Mouse (Mus musculus) leukemia stem cell, adult 10-12 weeks (primary cell): ENCODE measurements around the gene Pdia3. TPM values are rescaled to one million over a fixed set of nuclear protein-coding genes. Genes with fewer than 3 reads are reported as not detected.

Experiments used
- polyA plus RNA-seq: library from polyadenylated mRNA; stranded (reverse); fragments of >175 nt; gene quantifications from 2 replicates; pipeline ENCODE4 v1.2.3, GENCODE M21; 2012; ENCODE audit warnings: low replicate concordance

Pdia3 gene
- polyA plus RNA-seq, result 1,200 and 1,371 TPM in 2 replicates

DNA sequence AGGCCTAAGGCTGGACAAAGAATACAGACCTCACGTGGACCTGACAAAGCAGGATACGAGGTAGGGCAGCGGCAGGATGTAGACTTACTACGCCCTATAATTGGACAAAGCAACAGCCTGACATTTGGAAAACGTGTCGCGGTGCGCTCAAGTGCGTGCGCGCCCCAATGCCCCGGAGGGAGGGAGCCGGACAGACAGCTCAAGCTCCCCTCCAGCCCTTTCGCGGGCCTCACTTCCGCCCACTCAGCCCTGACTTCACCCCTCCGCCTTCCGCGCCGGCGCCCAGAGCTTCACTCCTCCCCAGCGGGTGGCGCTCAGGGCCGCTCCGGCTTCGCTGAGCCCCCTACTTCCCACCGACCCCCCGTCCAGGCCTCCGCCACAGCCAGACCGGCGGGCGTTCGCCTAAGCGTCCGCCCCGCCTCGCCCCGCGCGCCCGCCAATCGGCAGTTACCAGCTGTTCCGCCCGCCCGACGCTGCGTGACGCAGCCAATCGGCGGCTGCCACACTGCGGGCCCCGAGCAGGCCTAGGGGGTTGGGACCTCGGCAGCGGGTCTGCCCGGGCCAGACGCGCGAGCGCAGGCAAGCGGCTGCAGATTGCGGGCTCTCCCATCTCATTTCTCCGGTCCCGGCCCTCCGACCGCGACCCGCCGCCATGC, at the start of gene Pdia3, which contains the start of gene Catsper2:
TSS of gene Pdia3 (plus strand) at position 389 of the 656 bp plus-strand sequence.
TSS of gene Catsper2 (minus strand) at position 406 of the 656 bp plus-strand sequence.

DNA sequence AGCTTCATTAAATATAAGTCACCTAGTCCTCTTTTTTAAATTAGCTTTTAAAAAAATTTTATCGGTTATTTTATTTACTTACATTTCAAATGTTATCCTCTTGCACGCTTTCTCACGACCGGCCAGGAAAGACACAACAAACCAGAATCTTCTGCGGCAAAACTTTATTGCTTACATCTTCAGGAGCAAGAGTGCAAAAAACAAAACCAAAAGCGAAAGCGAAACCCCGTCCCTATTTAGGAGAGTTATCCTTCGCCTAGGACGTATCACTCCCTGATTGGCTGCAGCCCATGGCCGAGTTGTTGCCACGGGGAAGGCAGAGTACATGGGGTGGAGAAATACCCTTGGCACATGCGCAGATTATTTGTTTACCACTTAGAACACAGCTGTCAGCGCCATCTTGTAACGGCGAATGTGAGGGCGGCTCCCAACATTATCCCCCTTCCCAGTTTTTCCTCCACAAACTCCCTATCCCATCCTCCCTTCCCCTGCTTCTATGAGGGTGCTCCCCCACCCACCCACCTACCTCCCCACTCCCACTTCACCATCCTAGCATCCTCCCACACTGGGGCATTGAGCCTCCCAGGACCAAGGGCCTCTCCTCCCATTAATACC, 26.5 kb upstream of the Pdia3 start, which contains the start of gene Strc:
TSS of gene Strc (minus strand) at position 208 of the 615 bp plus-strand sequence.

DNA sequence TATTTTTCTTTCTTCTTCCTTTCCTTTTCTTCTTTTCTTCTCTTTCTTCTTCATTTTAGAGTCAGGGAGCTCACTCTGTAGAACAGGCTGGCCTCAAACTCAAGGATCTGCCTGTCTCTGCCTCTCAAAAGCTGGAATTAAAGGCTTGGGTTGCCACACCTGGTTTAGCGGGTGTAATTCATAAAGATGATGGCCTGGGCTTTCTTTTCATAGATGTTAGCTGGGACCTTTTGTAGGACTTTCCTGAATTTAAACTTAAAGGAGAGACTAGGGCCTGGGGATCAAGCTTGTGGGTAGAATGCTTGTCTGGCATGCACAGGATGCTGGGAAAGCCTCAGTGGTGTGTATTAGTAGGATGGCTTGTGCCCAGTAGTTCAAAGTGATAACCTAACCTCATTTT, 30.6 kb downstream of the Pdia3 start, which contains the start of gene Ell3:
TSS of gene Ell3 (minus strand) at position 101 of the 400 bp plus-strand sequence.

DNA sequence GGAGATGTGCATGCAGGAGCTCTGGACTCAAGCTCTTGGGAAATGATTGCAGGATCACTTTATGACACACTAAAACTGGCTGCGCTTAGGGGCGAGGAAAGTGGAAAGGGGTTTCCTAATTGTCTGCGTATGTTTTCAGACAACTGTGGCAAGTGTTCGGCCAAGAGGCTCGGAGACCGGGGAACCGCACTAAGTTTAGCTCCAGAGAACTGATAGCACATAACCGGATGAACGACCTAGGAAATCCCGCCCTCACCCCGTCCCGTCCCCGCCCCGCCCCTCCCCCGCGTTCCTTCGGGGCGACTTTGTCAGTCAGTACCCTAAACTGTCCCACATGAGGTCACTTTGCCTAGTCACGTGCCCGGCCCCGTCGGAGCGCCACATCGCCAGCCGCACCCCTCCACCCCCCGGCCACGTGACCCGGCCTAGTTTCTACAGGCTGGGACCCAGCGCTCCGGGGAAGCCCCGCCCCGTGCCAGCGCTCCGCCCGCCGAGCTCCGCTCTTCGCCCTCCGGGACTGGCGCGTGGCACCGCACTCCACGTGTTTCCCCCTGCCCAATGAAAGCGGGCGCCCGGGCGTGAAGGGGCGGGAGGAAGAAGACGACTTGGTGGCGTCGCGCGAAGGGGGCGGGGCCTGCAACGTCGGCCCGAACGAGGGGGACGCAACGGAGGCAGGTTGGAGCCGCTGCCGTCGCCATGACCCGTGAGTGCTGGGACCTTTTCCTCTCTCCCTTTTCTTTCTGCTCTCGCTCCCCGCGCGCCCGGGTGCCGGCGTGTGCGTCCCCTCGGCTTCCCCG, 35.4 kb downstream of the Pdia3 start, which contains the start of gene Serf2:
TSS of gene Serf2 (plus strand) at position 457 of the 797 bp plus-strand sequence.

DNA sequence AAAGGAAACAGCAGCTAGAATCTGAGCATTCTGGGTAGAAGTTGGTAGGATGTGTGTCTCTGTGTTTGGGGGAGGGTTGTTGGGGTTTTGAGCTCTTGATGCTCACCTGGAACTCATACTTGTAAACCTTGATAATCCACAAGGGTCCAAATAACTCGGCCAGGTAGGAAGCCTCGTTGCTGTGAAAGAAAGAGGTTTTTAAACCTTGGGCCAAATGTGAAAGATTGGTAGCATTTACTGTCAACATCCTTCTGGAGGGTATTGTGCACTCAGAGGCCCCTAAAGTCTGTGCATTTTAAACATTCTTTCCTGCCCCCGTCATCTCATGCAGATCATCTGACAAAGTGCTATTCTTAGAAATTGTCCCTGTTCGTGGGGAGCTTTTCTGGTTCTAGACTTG, 39.4 kb downstream of the Pdia3 start, which contains the start of gene Hypk:
TSS of gene Hypk (plus strand) at position 301 of the 400 bp plus-strand sequence.

DNA sequence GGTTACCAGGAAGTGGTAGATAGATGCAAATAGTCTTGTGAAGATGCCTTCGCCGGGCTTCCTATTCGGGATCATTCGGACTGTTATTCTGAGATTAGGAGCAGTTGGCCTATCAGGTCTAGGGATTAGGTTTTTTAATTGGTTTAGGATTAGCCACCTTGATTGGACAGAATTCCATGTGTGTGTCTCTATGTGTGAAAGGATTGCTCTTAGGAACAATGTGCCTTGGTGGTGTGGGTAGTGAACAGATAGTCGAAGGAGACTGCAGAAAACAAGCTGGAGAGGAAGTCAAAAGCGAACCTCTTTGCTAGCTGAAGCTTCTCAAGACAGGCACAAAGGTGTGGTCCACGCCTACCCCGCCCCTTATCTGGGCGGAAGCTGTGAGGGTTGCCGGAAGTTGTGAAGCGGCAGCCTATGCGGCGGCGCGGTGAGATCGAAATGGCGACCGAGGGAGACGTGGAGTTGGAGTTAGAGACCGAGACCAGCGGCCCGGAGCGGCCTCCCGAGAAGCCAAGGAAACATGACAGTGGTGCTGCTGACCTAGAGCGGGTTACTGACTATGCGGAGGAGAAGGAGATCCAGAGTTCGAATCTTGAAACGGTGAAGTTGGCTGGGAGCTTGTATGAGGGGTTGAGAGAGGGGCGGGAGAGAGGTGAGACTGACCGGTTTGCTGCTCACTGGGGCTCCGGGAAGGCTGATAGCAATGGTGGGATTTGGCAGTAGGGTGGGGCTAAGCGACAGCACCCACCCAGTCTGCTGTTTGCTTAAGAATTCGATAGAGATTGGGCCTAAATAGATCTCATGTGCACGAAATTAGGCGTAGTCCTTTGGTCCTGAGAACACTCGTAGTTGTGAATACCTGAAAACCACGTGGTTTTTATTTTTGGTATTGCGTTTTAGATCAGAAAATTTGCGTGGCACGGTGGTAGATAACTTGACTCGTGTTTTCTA, 43.4 kb downstream of the Pdia3 start, which contains the start of gene Serinc4:
TSS of gene Serinc4 (minus strand) at position 90 of the 951 bp plus-strand sequence.

DNA sequence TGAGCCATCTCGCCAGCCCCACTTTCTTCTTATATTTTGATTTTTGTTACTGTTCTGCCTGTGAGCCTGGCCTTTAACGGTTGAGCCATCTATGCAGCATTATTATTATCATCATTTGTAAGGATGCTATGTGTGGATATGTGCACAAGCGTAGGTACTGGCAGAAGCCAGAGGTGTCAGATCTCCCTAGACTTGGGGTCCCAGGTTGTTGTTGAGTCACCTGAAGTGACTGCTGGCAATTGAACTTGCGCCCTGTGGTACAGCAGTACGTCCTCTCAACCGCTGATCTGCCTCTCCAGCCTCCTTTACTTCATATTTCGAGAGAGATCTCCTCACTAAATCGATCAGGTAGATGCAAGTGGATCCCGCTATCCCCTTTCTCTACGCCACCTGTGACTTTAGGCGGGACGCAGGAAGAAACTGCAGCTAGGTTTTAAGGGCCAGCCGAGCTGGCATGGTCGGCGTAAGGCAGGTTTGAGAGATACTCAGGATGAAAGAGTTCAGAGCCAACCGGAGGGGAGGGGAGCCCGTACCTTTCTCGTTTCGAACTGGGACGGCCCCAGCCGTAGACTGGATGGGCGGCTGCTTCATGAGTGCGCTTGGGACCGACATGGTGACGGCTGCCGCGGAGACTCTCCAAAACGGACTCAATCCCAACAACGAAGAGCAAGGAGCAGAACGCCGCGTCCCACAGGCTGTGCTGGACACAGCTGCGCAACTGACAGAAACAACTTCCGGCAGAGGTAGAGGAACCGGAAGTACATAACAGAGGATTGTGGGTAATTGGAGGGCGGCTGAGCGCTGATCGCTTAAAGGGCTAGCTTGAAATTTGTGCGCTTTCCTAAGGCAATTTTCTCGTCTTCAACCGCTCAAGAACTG, 60.0 kb downstream of the Pdia3 start, which contains the start of gene Mfap1b:
TSS of gene Mfap1b (minus strand) at position 767 of the 879 bp plus-strand sequence.

Other genes with a start within 250 kb of the Pdia3 start
- 4.2 and 28.8 TPM in 2 replicates for gene Tubgcp4, start 243.1 kb upstream of the Pdia3 start, polyA plus RNA-seq
- gene Zscan29, start 242.7 kb upstream of the Pdia3 start, polyA plus RNA-seq, result 12.7 and 13.2 TPM in 2 replicates
- gene Trp53bp1, start 142.4 kb upstream of the Pdia3 start, polyA plus RNA-seq, result 7.3 and 7.4 TPM in 2 replicates
- gene Map1a, start 124.2 kb upstream of the Pdia3 start, polyA plus RNA-seq, result 2.3 and 2.7 TPM in 2 replicates
- gene Ppip5k1, start 58.4 kb upstream of the Pdia3 start, polyA plus RNA-seq, result 5.3 and 6.3 TPM in 2 replicates
- not detected in 2 replicates for gene Ckmt1, start 56.1 kb upstream of the Pdia3 start, polyA plus RNA-seq
- gene Strc, start 26.6 kb upstream of the Pdia3 start, polyA plus RNA-seq, result not detected in 2 replicates
- 0.23 and 0.27 TPM in 2 replicates for gene Catsper2, start within 50 bp of the Pdia3 start, polyA plus RNA-seq
- 0.35 and 2.2 TPM in 2 replicates for gene Ell3, start 30.5 kb downstream of the Pdia3 start, polyA plus RNA-seq
- 84.7 and 137 TPM in 2 replicates for gene Serf2, start 35.4 kb downstream of the Pdia3 start, polyA plus RNA-seq
- gene Hypk, start 39.5 kb downstream of the Pdia3 start, polyA plus RNA-seq, result 6.8 and 26.9 TPM in 2 replicates
- 0.08 TPM in 1 of 2 replicates, not detected in the other for gene Serinc4, start 43.0 kb downstream of the Pdia3 start, polyA plus RNA-seq
- gene Mfap1b, start 60.3 kb downstream of the Pdia3 start, polyA plus RNA-seq, result 0.90 and 2.2 TPM in 2 replicates
- 0.27 and 3.3 TPM in 2 replicates for gene Mfap1a, start 92.9 kb downstream of the Pdia3 start, polyA plus RNA-seq
- 0.62 and 1.0 TPM in 2 replicates for gene Wdr76, start 92.9 kb downstream of the Pdia3 start, polyA plus RNA-seq